Mouse (Mus musculus) regulatory T cell (primary cell): ENCODE measurements at regions not wholly inside any gene's neighbourhood (a gene's known extent, or its start where the extent isn't known, plus 50 kb on each side); places are given as distances from the start of the nearest gene placed in this dataset.

ENCODE experiments used
- in situ Hi-C: fragments of 300-600 bp; cut with MboI, MseI; formaldehyde crosslinking; loops from one replicate; pipeline ENCODE4 v1.15.1; 2025; ENCODE audit warnings: high pct_unique_total_duplicates

GRCm38 (mm10) chr1:57643466-57644097, 130.4 kb upstream of the Spats2l start:
- in situ Hi-C loops = no loop called here

GRCm38 (mm10) chr1:57664962-57665361, 109.0 kb upstream of the Spats2l start:
- in situ Hi-C loops = no loop called here

- in situ Hi-C loops = no loop called here
Measured at GRCm38 (mm10) chr1:57665724-57666123, 108.2 kb upstream of the Spats2l start.

GRCm38 (mm10) chr1:57666179-57666693, 107.7 kb upstream of the Spats2l start:
- in situ Hi-C loops = no loop called here

GRCm38 (mm10) chr1:57673415-57673814, 100.5 kb upstream of the Spats2l start:
- in situ Hi-C loops = no loop called here

GRCm38 (mm10) chr1:57673957-57674699, 99.8 kb upstream of the Spats2l start:
- in situ Hi-C loops = no loop called here

- in situ Hi-C loops = no loop called here
Measured at GRCm38 (mm10) chr1:57684387-57685162, 89.4 kb upstream of the Spats2l start.

GRCm38 (mm10) chr1:57689253-57689652, 84.7 kb upstream of the Spats2l start:
- in situ Hi-C loops = no loop called here

GRCm38 (mm10) chr1:57707906-57708305, 66.1 kb upstream of the Spats2l start:
- in situ Hi-C loops = no loop called here

GRCm38 (mm10) chr1:57712916-57713503, 61.0 kb upstream of the Spats2l start:
- in situ Hi-C loops = no loop called here

- in situ Hi-C loops = no loop called here
Measured at GRCm38 (mm10) chr1:57717139-57717800, 56.7 kb upstream of the Spats2l start.

- in situ Hi-C loops = no loop called here
Measured at GRCm38 (mm10) chr1:57718409-57718808, 55.6 kb upstream of the Spats2l start.
